Mouse (Mus musculus): ENCODE measurements around the gene Plpp2. TPM values are rescaled to one million over a fixed set of nuclear protein-coding genes. Genes with fewer than 3 reads are reported as not detected.

The Plpp2 gene
- 7.5 and 8.7 TPM in 2 replicates for polyA plus RNA-seq (2012; rRNA removed)

- no peak for TF ChIP-seq POLR2A (IDR thresholded peaks at IDR 0.05; ENCODE audit: control insufficient read depth, extremely low read depth, insufficient read depth, low read length, poor library complexity)
- peak; percentile 47; the same call in 1 of the 2 replicates for TF ChIP-seq CTCF (IDR thresholded peaks at IDR 0.05; ENCODE audit: borderline replicate concordance, control insufficient read depth, extremely low read depth, insufficient read depth, low read length, poor library complexity)
- H3K4me1 ChIP-seq (replicated peaks; ENCODE audit: control insufficient read depth, insufficient read depth, low read length) = peaks cover 17% of the 10 kb centered on the region
- DNase-seq = peak; percentile 65
- H3K27ac ChIP-seq (ENCODE audit: control insufficient read depth, insufficient read depth, low read length) = no peak within 1 kb of the TSS
- peak within 1 kb of the TSS; percentile 73 for H3K4me3 ChIP-seq (ENCODE audit: control insufficient read depth, insufficient read depth, low read length)
- no peaks in the 10 kb centered on the region for H3K27me3 ChIP-seq (ENCODE audit: control insufficient read depth, insufficient read depth, low read length)
- no peaks in the 10 kb centered on the region for H3K36me3 ChIP-seq (ENCODE audit: control insufficient read depth, insufficient read depth, low read length)
- 2% methylated on average over 52 of the region's 52 CpGs for WGBS
Observed at GRCm38 (mm10) chr10:79533126-79533911, at the start of gene Plpp2. Plpp2 (minus strand) TSS chr10:79533796.

- no peak for TF ChIP-seq CTCF (IDR thresholded peaks at IDR 0.05; ENCODE audit: borderline replicate concordance, control insufficient read depth, extremely low read depth, insufficient read depth, low read length, poor library complexity)
- TF ChIP-seq POLR2A (IDR thresholded peaks at IDR 0.05; ENCODE audit: control insufficient read depth, extremely low read depth, insufficient read depth, low read length, poor library complexity) = no peak
- Histone ChIP-seq H3K4me1 (replicated peaks; ENCODE audit: control insufficient read depth, insufficient read depth, low read length) (no peaks in the 10 kb centered on the region), H3K36me3 (ENCODE audit: control insufficient read depth, insufficient read depth, low read length) (no peaks in the 10 kb centered on the region), H3K27me3 (ENCODE audit: control insufficient read depth, insufficient read depth, low read length) (no peaks in the 10 kb centered on the region), H3K4me3 (ENCODE audit: control insufficient read depth, insufficient read depth, low read length) (no peak overlapping the region), H3K27ac (ENCODE audit: control insufficient read depth, insufficient read depth, low read length) (no peak overlapping the region)
- no peak for DNase-seq
- WGBS = 95% methylated on average over 8 of the region's 8 CpGs
Observed at GRCm38 (mm10) chr10:79581501-79581900, 47.9 kb upstream of the Plpp2 start.

- no peaks in the 10 kb centered on the region for H3K4me1 ChIP-seq (replicated peaks; ENCODE audit: control insufficient read depth, insufficient read depth, low read length)
- peak; percentile 51 for DNase-seq
- no peak overlapping the region for H3K4me3 ChIP-seq (ENCODE audit: control insufficient read depth, insufficient read depth, low read length)
- 62% methylated on average over 6 of the region's 6 CpGs for WGBS
- TF ChIP-seq CTCF (IDR thresholded peaks at IDR 0.05; ENCODE audit: borderline replicate concordance, control insufficient read depth, extremely low read depth, insufficient read depth, low read length, poor library complexity) (peak; percentile 60; the same call in 1 of the 2 replicates), POLR2A (IDR thresholded peaks at IDR 0.05; ENCODE audit: control insufficient read depth, extremely low read depth, insufficient read depth, low read length, poor library complexity) (no peak)
- H3K27ac ChIP-seq (ENCODE audit: control insufficient read depth, insufficient read depth, low read length) = no peak overlapping the region
- H3K27me3 ChIP-seq (ENCODE audit: control insufficient read depth, insufficient read depth, low read length) = no peaks in the 10 kb centered on the region
- H3K36me3 ChIP-seq (ENCODE audit: control insufficient read depth, insufficient read depth, low read length) = no peaks in the 10 kb centered on the region
Observed at GRCm38 (mm10) chr10:79580811-79581210, 47.2 kb upstream of the Plpp2 start.

- TF ChIP-seq CTCF (IDR thresholded peaks at IDR 0.05; ENCODE audit: borderline replicate concordance, control insufficient read depth, extremely low read depth, insufficient read depth, low read length, poor library complexity) (no peak), POLR2A (IDR thresholded peaks at IDR 0.05; ENCODE audit: control insufficient read depth, extremely low read depth, insufficient read depth, low read length, poor library complexity) (no peak)
- H3K27ac ChIP-seq (ENCODE audit: control insufficient read depth, insufficient read depth, low read length) = no peak overlapping the region
- no peak overlapping the region for H3K4me3 ChIP-seq (ENCODE audit: control insufficient read depth, insufficient read depth, low read length)
- no peak for DNase-seq
- WGBS = 84% methylated on average over 7 of the region's 7 CpGs
- H3K4me1 ChIP-seq (replicated peaks; ENCODE audit: control insufficient read depth, insufficient read depth, low read length) = no peaks in the 10 kb centered on the region
- H3K27me3 ChIP-seq (ENCODE audit: control insufficient read depth, insufficient read depth, low read length) = no peaks in the 10 kb centered on the region
- H3K36me3 ChIP-seq (ENCODE audit: control insufficient read depth, insufficient read depth, low read length) = no peaks in the 10 kb centered on the region
Observed at GRCm38 (mm10) chr10:79580356-79580755, 46.8 kb upstream of the Plpp2 start.

- TF ChIP-seq CTCF (IDR thresholded peaks at IDR 0.05; ENCODE audit: borderline replicate concordance, control insufficient read depth, extremely low read depth, insufficient read depth, low read length, poor library complexity) (no peak), POLR2A (IDR thresholded peaks at IDR 0.05; ENCODE audit: control insufficient read depth, extremely low read depth, insufficient read depth, low read length, poor library complexity) (no peak)
- Histone ChIP-seq H3K4me3 (ENCODE audit: control insufficient read depth, insufficient read depth, low read length) (no peak overlapping the region), H3K27me3 (ENCODE audit: control insufficient read depth, insufficient read depth, low read length) (no peaks in the 10 kb centered on the region), H3K4me1 (replicated peaks; ENCODE audit: control insufficient read depth, insufficient read depth, low read length) (no peaks in the 10 kb centered on the region), H3K27ac (ENCODE audit: control insufficient read depth, insufficient read depth, low read length) (no peak overlapping the region), H3K36me3 (ENCODE audit: control insufficient read depth, insufficient read depth, low read length) (no peaks in the 10 kb centered on the region)
- WGBS = 81% methylated on average over 12 of the region's 12 CpGs
- no peak for DNase-seq
Observed at GRCm38 (mm10) chr10:79579781-79580180, 46.2 kb upstream of the Plpp2 start.

- no peak overlapping the region for H3K4me3 ChIP-seq (ENCODE audit: control insufficient read depth, insufficient read depth, low read length)
- 66% methylated on average over 7 of the region's 7 CpGs for WGBS
- no peaks in the 10 kb centered on the region for H3K27me3 ChIP-seq (ENCODE audit: control insufficient read depth, insufficient read depth, low read length)
- no peak overlapping the region for H3K27ac ChIP-seq (ENCODE audit: control insufficient read depth, insufficient read depth, low read length)
- H3K36me3 ChIP-seq (ENCODE audit: control insufficient read depth, insufficient read depth, low read length) = no peaks in the 10 kb centered on the region
- no peak for DNase-seq
- TF ChIP-seq CTCF (IDR thresholded peaks at IDR 0.05; ENCODE audit: borderline replicate concordance, control insufficient read depth, extremely low read depth, insufficient read depth, low read length, poor library complexity) (no peak), POLR2A (IDR thresholded peaks at IDR 0.05; ENCODE audit: control insufficient read depth, extremely low read depth, insufficient read depth, low read length, poor library complexity) (no peak)
- no peaks in the 10 kb centered on the region for H3K4me1 ChIP-seq (replicated peaks; ENCODE audit: control insufficient read depth, insufficient read depth, low read length)
Observed at GRCm38 (mm10) chr10:79578891-79579290, 45.3 kb upstream of the Plpp2 start.

Data from thymus, adult 2 months (tissue).